Mouse (Mus musculus) c-Kit-positive CD71-positive TER-119-negative erythroid progenitor cells, embryonic 14.5 days (primary cell): ENCODE data around the gene Gm20388.
"Not testable (repeated sequence)": the region's sequence is repeated elsewhere in the genome, so short reads cannot be mapped to it uniquely, and the experiment has no call there.

Source experiments
- DNase-seq: peaks from one replicate; pipeline ENCODE4 v3.0.0-alpha.2; 2013; ENCODE audit warnings: low read depth

The Gm20388 gene

DNA sequence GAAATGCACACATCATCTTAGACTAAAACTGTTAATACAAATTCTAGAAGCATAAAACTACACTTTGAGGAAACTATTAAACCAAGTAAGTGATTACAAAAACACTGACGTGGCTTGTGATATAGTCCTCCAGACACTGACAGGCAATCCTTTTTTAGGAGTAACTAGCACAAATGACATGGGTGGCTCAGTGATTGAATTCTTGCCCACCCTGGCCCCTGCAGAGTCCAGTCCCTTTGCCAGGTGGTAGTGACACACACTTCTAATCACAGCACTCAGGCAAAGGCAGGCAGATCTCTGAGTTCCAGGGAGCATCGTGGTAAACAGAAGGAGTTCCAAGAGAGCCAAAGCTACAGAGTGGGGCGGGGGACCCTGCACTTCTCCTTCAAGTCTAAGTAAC is 3094.7 kb downstream of the Gm20388 start:
- DNase-seq = no peak

DNA sequence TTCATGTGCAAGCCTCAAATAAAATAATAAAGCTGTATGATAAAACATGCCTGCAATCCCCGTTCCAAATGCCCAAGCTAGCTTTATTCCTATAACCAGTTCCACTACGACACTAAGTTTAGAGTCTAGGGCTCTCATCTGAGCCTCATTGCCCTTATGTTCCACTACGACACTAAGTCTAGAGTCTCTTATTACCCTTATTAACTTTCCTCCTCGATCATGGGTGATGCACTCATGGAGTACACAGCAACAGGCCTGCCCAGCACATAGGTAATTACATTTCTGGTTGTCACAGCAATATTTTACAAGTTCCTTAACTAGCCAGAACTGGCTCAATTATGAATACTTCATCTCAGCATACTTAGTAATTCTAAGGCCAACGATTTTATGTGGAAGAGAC is 3095.2 kb downstream of the Gm20388 start:
- no peak for DNase-seq

DNA sequence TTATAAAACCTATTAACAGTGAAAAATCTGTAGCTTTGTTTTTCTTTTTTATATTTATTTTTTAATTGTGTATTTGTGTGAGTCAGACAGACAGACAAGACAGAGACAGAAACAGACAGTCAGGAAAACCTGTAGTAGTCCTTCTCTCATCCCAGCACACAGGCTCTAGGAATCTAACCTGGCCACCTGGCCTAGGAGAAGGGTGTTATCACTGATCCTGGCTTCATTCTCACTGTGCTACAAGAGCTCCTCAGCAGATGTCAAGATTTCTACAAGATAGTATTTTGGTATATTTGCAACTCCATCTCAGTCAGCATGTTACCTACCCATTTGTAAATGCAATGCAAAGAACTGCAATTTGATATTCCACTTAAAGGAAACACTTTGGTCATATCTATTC is 3100.7 kb downstream of the Gm20388 start:
- DNase-seq = no peak

- DNase-seq = no peak
Observed at GRCm38 (mm10) chr8:123014429-123014828, 3103.8 kb downstream of the Gm20388 start.

DNA sequence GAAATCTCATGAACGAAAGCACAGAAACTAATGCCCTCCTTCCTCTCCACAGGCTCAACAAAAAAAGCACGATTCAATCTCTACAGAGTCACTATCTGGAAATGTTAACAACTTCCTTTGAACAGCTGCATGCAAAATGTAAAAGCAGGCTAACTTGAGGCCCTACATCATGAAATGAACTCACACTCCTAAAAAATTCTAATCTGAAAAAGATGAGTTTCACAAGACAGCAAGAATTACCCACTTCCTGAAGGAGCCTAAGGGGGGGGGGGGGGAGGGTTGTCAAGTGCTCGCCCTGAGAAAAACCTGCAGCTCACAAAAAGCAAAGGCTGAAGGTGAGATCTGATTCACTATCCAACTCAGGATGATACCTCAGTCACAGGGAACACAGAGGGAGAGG is 3104.4 kb downstream of the Gm20388 start:
- DNase-seq = no peak

- DNase-seq = no peak
Observed at GRCm38 (mm10) chr8:123017143-123017542, 3106.5 kb downstream of the Gm20388 start.

- DNase-seq = no peak
Observed at GRCm38 (mm10) chr8:123018484-123019164, 3108.0 kb downstream of the Gm20388 start.

GRCm38 (mm10) chr8:123020084-123020483 is 3109.4 kb downstream of the Gm20388 start:
- no peak for DNase-seq

DNA sequence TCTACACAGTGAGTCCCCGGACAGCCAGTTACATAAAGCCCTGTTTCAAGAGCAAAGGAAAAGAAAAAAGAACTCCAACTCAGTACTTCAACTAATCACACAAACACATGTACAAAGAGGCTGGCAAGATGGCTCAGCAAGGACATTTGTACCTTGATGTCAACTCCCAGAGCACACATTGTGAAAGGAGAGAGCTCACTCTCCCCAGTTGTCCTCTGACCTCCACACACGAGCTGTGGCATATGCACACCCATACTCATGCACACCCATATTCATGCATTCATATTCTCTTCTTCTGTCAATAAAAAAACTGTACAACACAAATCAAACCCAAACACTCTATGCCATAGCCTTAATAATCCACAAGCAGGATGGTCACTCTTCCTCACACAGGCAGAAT is 3110.2 kb downstream of the Gm20388 start:
- no peak for DNase-seq

DNA sequence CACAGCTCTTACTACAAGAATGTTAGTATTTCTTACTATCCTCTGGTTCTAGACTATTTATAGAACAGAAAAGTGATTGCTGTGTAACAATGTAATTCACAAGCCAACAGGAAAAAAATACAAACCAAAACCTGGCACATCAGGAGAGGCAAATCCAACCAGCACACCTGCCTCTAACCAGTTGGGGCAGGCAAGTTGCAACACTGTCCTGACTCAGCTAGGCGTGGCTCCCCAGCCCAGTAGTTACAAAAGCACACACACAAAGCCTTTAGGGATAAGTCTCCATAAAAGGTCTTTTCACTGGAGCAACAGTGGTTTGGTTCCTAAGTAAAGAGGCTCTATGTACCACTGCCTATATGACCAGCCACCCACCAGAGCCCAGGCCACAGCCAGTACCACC is 3110.6 kb downstream of the Gm20388 start:
- DNase-seq = no peak

- DNase-seq = no peak
Observed at GRCm38 (mm10) chr8:123022727-123023126, 3112.1 kb downstream of the Gm20388 start.

DNA sequence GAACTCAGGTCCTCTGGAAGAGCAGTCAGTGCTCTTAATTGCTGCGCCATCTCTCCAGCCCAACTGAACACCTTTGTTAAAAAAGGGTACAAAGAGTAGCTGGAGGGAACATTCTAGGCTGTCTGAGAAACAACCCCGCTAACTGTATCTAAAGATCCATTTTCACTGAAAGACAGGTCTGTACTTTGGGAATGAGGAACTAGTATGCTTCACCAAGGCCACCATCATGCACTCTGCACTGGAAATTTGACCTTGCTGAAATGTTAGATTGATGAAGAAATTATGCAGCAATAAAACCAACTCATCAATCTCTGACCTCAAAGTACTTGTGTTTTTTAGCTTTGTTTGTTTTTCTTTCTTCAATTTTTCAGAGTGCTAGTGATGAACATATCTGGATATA is 3113.6 kb downstream of the Gm20388 start:
- no peak for DNase-seq

DNA sequence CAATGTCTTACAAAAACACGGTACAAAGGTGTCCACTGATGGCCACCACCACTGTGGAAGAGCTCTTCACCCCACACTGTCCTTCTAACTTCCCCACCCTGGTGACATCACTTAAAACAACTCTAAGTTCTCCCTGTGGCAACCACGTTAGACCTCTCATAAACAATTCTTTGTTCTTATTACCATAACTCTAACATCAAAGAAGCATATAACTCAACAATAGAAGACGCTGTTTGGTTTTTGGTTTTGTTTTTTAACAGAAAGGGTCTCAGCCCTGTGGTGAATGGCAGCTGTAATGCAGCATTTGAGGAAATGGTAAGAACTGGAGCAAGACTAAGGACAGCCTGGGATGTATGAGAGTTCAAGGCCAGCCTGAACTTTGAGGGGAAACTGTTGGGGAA is 3115.3 kb downstream of the Gm20388 start:
- DNase-seq = no peak

DNA sequence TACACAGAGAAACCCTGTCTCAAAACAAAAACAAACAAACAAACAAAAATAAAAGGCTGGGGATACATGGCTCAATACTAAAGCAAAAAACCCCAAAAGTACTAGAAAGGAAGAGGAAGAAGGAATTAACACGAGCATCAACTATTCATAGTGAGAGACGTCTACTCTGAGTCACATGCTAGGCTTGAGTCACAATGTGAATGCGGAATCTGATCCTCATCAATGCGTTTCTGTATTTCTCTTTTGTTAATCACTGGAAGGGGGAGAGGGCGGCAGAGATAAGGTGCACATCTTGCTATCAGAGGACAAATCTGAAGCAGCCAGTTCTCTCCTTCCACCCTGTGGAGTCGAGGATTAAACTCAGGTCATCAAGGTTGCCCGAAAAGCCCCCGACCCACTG is 3117.1 kb downstream of the Gm20388 start:
- DNase-seq = no peak

- not testable (repeated sequence) for DNase-seq
Observed at GRCm38 (mm10) chr8:123030091-123030490, 3119.4 kb downstream of the Gm20388 start.

GRCm38 (mm10) chr8:123031321-123031978 is 3120.8 kb downstream of the Gm20388 start:
- DNase-seq = no peak

GRCm38 (mm10) chr8:123032730-123033129 is 3122.1 kb downstream of the Gm20388 start:
- DNase-seq = no peak

GRCm38 (mm10) chr8:123033431-123033830 is 3122.8 kb downstream of the Gm20388 start:
- no peak for DNase-seq

DNA sequence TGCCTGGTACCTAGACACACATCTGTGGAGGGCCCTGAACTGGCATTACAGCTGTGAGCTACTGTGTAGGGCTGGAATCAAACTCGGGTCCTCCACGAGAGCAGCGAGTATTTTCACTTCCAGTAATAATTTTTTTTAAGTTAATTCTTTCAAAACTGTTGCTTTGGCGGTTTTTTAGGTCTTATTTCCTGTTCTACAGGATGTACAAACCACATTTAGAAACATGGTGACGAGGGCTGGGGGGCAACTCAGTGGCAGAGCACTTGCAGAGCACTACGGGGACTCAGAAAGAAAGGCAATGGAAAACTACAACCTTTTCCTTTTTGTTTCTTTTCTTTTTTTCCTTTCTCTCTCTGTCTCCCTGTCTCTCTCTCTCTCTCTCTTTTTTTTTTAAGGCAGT is 3123.5 kb downstream of the Gm20388 start:
- DNase-seq = no peak

- no peak for DNase-seq
Observed at GRCm38 (mm10) chr8:123036956-123037355, 3126.3 kb downstream of the Gm20388 start.

GRCm38 (mm10) chr8:123037487-123037886 is 3126.8 kb downstream of the Gm20388 start:
- no peak for DNase-seq

DNA sequence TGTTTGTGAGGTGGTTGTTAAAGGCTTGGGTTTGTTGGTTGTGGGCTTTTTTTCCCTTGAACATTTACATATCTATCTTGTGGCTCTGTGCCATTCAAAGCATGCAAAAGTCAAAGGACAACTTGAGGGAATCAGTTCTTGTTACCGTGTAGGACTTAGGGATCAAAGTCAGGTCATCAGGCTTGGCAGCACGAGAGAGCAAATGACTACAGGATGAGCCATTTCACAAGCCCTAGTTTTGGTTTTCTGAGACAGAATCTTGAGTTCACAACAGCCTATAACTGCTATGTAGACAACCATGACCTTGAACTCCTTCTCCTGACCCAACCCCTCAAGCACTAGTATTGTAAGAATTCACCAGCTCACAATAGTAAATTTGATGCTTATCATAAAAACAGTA is 3127.7 kb downstream of the Gm20388 start:
- DNase-seq = no peak

GRCm38 (mm10) chr8:123039376-123040109 is 3128.9 kb downstream of the Gm20388 start:
- no peak for DNase-seq
